Mouse (Mus musculus) ovary, adult 2 months (tissue): ENCODE measurements around the gene Tceal1. TPM values are rescaled to one million over a fixed set of nuclear protein-coding genes. Genes with fewer than 3 reads are reported as not detected.

Source experiments
- polyA plus RNA-seq: library from polyadenylated mRNA; depleted of rRNA; stranded (reverse); fragments of >200 nt; gene quantifications from 2 replicates; pipeline ENCODE4 v1.2.3, GENCODE M21; 2012; rRNA removed

Tceal1 gene
- polyA plus RNA-seq, result 1.8 and 1.9 TPM in 2 replicates

DNA sequence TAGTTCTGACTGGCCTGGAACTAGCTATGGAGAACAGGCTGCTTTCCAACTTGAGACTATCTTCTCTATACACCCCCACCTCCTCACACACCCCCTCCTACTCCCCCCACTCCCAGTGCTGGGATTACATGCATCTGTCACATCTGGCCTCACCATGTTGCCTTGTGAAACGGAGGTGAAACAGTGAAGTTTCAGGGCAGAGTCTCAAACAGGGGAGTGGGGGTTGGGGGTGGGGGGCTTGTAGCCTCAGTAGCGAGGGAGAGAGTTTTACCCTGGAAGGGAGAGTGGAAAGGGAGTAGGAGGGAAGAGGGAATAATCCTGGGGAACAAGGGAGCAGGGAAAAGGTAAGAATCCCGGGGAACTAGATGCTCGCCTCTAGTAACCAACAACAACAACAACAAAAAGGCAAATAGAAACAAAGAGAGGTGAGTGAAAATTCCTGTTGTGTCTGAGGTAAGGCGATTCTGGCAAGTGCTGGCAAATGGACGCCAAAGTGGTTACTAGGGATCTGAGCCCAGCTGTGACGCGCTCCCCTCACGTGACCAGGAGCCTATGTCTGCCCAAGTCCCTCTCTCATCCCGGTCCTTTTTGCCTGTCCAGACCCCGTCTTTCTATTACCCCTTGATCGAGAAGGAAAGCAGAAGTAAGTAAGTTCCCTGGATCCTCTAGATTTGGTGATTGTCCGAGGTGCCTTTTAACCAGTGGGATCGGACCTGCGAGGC, at the start of gene Tceal1:
TSS of gene Tceal1 (plus strand) at position 537 of the 722 bp plus-strand sequence.

DNA sequence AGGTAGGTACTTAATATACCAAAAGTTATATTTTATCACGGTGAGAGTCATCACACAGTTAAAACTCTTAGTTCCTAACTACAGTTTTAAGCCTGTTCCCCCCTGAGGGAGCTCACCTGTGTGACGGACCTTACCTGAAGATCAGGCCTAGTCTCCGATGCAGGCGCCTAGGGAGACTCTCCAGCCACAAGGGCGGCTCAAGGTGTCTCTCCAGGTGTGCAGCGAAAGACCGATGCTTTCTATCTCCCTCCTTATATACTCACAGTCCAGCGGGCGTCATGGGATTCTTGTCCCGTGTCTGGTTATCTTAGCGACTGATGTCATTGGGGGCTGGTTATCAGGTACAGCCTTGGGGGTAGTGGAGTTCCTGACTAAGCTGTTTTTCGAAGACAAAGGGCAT, 35.7 kb downstream of the Tceal1 start, which contains the start of gene Morf4l2:
TSS of gene Morf4l2 (minus strand) at position 232 of the 400 bp plus-strand sequence.

Other genes with a start within 250 kb of the Tceal1 start
- gene Kir3dl1, start 190.0 kb upstream of the Tceal1 start, polyA plus RNA-seq, result not detected in 2 replicates
- gene Kir3dl2, start 163.9 kb upstream of the Tceal1 start, polyA plus RNA-seq, result not detected in 2 replicates
- 4.4 and 5.6 TPM in 2 replicates for gene Tceal3, start 117.1 kb upstream of the Tceal1 start, polyA plus RNA-seq
- gene Morf4l2, start 35.7 kb downstream of the Tceal1 start, polyA plus RNA-seq, result 30.6 and 33.0 TPM in 2 replicates
- not detected in 2 replicates for gene Glra4, start 72.2 kb downstream of the Tceal1 start, polyA plus RNA-seq
- 8.0 and 9.6 TPM in 2 replicates for gene Plp1, start 114.7 kb downstream of the Tceal1 start, polyA plus RNA-seq
- gene Rab9b, start 160.8 kb downstream of the Tceal1 start, polyA plus RNA-seq, result not detected in 2 replicates
- gene H2bfm, start 219.3 kb downstream of the Tceal1 start, polyA plus RNA-seq, result not detected in 2 replicates